Mouse (Mus musculus): ENCODE results near the gene Use1. TPM values are rescaled to one million over a fixed set of nuclear protein-coding genes. Genes with fewer than 3 reads are reported as not detected.

Use1 gene
- total and polyA plus RNA-seq, 3 experiments = 69.6 to 130 (median 98.7) TPM

GRCm38 (mm10) chr8:71406099-71407015 lies 39.7 kb downstream of the Use1 start (continued):
- TF ChIP-seq MAX (IDR thresholded peaks at IDR 0.05; ENCODE audit: low read length) = peak; percentile 91

DNA sequence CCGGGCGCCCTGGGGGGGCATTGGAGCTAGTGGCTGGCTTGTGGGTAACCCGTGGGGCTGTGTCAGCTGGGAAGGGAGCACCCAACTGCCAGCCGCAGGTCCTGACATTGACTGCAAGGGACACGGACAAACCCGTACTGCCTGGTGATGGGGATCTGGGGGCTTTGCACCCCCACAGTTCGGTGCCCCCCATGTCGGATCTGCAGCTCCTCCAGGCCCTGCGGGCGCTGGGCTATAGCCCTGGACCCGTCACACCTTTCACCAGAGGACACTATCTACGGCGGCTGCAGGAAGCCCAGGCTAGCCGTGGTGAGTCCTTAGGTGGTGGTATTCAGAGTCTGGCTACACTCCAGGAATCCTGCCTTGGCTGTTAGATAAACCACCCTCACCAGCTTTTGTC lies 40.8 kb downstream of the Use1 start:
- no peak overlapping the region for H3K27ac ChIP-seq (ENCODE audit: insufficient read depth, low read depth)
- H3K9ac ChIP-seq (ENCODE audit: insufficient read depth, low read depth) = no peak overlapping the region
- peaks cover 7% of the 10 kb centered on the region; the same call in 1 of the 2 replicates for H3K79me2 ChIP-seq (replicated peaks; ENCODE audit: control insufficient read depth, extremely low read depth, insufficient read depth, poor library complexity, severe bottlenecking)
- H3K4me3 ChIP-seq (replicated peaks in 1 of 3; ENCODE audit: low read depth in 2 of 3, low read length in 2 of 3, poor library complexity in 1 of 3) = no peak overlapping the region
- no peak for DNase-seq (ENCODE audit: extremely low read depth)
- in situ Hi-C loops (cut with MboI; ENCODE audit: low pct_ligation_motif_present, low pct_unique_long_range_greater_than_20kb, low sequenced_read_pairs) (loop anchor here (5.0 kb wide), 1 partner anchor 35 kb away; the partner anchor contains the start of gene Ocel1), dilution Hi-C loops (cut with MboI; ENCODE audit: extremely low pct_ligation_motif_present, extremely low pct_unique_long_range_greater_than_20kb, low sequenced_read_pairs) (no loop called here)
- no peaks in the 10 kb centered on the region for H3K9me3 ChIP-seq (replicated peaks; ENCODE audit: low read length)
- TF ChIP-seq SIN3A (IDR thresholded peaks at IDR 0.05; ENCODE audit: low read length) (no peak), CTCF (conservative IDR thresholded peaks at IDR 0.05 in 1 of 2, IDR thresholded peaks at IDR 0.05 in 1 of 2; ENCODE audit: low read depth in 2 of 2, low read length in 2 of 2) (no peak), E2F4 (IDR thresholded peaks at IDR 0.05; ENCODE audit: insufficient replicate concordance, low read depth, low read length) (no peak), KAT2A (IDR thresholded peaks at IDR 0.05; ENCODE audit: insufficient replicate concordance, low read length) (no peak)
- no peak overlapping the region for H3K4me2 ChIP-seq (ENCODE audit: insufficient read depth, low read depth, poor library complexity, severe bottlenecking)
- H3K4me1 ChIP-seq (ENCODE audit: control insufficient read depth in 1 of 2, insufficient read depth in 2 of 2) = peaks cover 17 to 41% of the 10 kb centered on the region in 2 experiments
- no peaks in the 10 kb centered on the region for H3K27me3 ChIP-seq (replicated peaks)
- H3K36me3 ChIP-seq (replicated peaks in 1 of 2; ENCODE audit: control insufficient read depth in 1 of 2, insufficient read depth in 1 of 2, low read length in 1 of 2) = peaks cover 43 to 65% of the 10 kb centered on the region in 2 experiments

DNA sequence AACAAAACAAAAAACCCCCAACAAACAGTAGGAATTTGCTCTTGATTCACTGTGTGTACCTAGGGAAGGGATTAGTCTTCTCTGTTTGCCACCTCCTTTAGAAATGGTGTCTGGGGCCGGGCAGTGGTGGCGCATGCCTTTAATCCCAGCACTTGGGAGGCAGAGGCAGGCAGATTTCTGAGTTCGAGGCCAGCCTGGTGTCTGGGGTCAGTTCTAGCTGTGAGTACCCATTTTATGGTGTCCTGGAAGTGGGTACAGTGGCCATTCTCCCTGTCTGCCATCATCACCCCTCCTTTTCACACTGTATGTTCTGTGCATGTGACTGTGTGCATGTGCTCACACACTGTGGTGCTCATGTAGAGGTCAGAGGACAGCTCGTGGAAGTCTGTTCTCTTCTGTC lies 41.6 kb downstream of the Use1 start:
- Histone ChIP-seq H3K79me2 (replicated peaks; ENCODE audit: control insufficient read depth, extremely low read depth, insufficient read depth, poor library complexity, severe bottlenecking) (peaks cover 7% of the 10 kb centered on the region; the same call in 1 of the 2 replicates), H3K9ac (ENCODE audit: insufficient read depth, low read depth) (no peak overlapping the region), H3K27me3 (replicated peaks) (no peaks in the 10 kb centered on the region), H3K4me3 (replicated peaks in 1 of 3; ENCODE audit: low read depth in 2 of 3, low read length in 2 of 3, poor library complexity in 1 of 3) (no peak overlapping the region), H3K4me2 (ENCODE audit: insufficient read depth, low read depth, poor library complexity, severe bottlenecking) (no peak overlapping the region), H3K27ac (ENCODE audit: insufficient read depth, low read depth) (no peak overlapping the region), H3K9me3 (replicated peaks; ENCODE audit: low read length) (no peaks in the 10 kb centered on the region), H3K36me3 (replicated peaks in 1 of 2; ENCODE audit: control insufficient read depth in 1 of 2, insufficient read depth in 1 of 2, low read length in 1 of 2) (peaks cover 36 to 57% of the 10 kb centered on the region in 2 experiments), H3K4me1 (ENCODE audit: control insufficient read depth in 1 of 2, insufficient read depth in 2 of 2) (peaks cover 17 to 40% of the 10 kb centered on the region in 2 experiments)
- dilution Hi-C loops (cut with MboI; ENCODE audit: extremely low pct_ligation_motif_present, extremely low pct_unique_long_range_greater_than_20kb, low sequenced_read_pairs) (no loop called here), in situ Hi-C loops (cut with MboI; ENCODE audit: low pct_ligation_motif_present, low pct_unique_long_range_greater_than_20kb, low sequenced_read_pairs) (loop anchor here (5.0 kb wide), 1 partner anchor 36 kb away; the partner anchor contains the start of gene Ocel1)
- TF ChIP-seq CHD1 (IDR thresholded peaks at IDR 0.05; ENCODE audit: low read depth, low read length) (no peak), RCOR1 (conservative IDR thresholded peaks at IDR 0.05; ENCODE audit: low read depth, low read length) (no peak), ZC3H11A (IDR thresholded peaks at IDR 0.05; ENCODE audit: low read depth, low read length) (no peak), USF1 (IDR thresholded peaks at IDR 0.05; ENCODE audit: low read depth, low read length) (no peak), ETS1 (conservative IDR thresholded peaks at IDR 0.05; ENCODE audit: low read depth, low read length) (no peak), HCFC1 (IDR thresholded peaks at IDR 0.05; ENCODE audit: low read depth, low read length) (no peak), ZMIZ1 (IDR thresholded peaks at IDR 0.05; ENCODE audit: low read depth, low read length) (no peak)
- DNase-seq (ENCODE audit: extremely low read depth) = no peak

All from CH12.LX (cell line).